Mouse (Mus musculus): ENCODE results near the gene Foxj1.

DNA sequence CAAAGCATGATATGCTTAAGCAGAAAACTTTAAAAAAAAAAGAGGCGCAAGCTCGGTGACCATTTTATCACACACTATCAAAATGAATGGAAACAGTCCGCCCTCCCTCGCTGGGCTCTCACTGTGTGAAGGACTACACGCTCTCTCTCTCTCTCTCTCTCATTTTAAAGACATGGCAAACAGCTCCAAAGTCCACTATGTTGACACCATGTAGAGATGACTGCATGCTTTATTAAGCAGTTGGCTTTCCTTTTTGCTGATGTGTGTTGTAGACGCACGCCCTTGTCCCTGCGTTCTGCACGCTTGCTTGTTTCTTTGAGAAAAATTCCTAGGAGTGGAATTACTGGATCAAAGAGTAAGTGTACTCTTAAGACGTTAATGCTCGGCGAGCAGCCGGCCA lies 30.2 kb upstream of the Foxj1 start:
- TF ChIP-seq CTCF (IDR thresholded peaks at IDR 0.05; ENCODE audit: control insufficient read depth, insufficient read depth, insufficient read length) (no peak), MAX (IDR thresholded peaks at IDR 0.05) (no peak), MYOG (IDR thresholded peaks at IDR 0.05; ENCODE audit: control insufficient read depth, extremely low read depth, insufficient read length) (no peak), USF1 (IDR thresholded peaks at IDR 0.05; ENCODE audit: low read depth) (no peak), FOSL1 (IDR thresholded peaks at IDR 0.05; ENCODE audit: insufficient read depth, low read length, poor library complexity, severe bottlenecking) (no peak)

Measured in C2C12 (cell line).